Mouse (Mus musculus) cerebellum, adult 2 months (tissue): ENCODE results near the gene Rasa3. TPM values are rescaled to one million over a fixed set of nuclear protein-coding genes. Genes with fewer than 3 reads are reported as not detected.
A peak's percentile ranks its signal among the peaks of the same experiment; 100 is the strongest.

ENCODE experiments used
- DNase-seq, 2 experiments: peaks; one replicate each; pipeline ENCODE4 v3.0.0; 2021
- H3K27ac ChIP-seq: fragments of 200-500 bp; 2 replicates; pipeline ENCODE4 v1.5.1; 2012; ENCODE audit warnings: low read length, control low read depth, inconsistent platforms; ENCODE audit not compliant: insufficient read depth
- H3K27me3 ChIP-seq: fragments of 200-500 bp; 2 replicates; pipeline ENCODE4 v1.6.1; 2012; ENCODE audit warnings: inconsistent platforms, mild to moderate bottlenecking, low read length, moderate library complexity; ENCODE audit not compliant: control insufficient read depth, insufficient read depth
- H3K4me1 ChIP-seq: fragments of 200-500 bp; 2 replicates; pipeline ENCODE4 v1.6.1; 2011; ENCODE audit warnings: low read length; ENCODE audit not compliant: control insufficient read depth, insufficient read depth
- H3K4me3 ChIP-seq: fragments of 200-500 bp; replicated peaks from 2 replicates; pipeline ENCODE3; 2011; ENCODE audit warnings: mild to moderate bottlenecking, low read depth, low read length, control low read depth; ENCODE audit not compliant: insufficient read depth
- CTCF ChIP-seq: fragments of 200-500 bp; IDR thresholded peaks from 2 replicates; pipeline ENCODE4 v1.5.1; 2011; ENCODE audit warnings: low read depth, mild to moderate bottlenecking, control low read depth, low read length, moderate library complexity, borderline replicate concordance; ENCODE audit not compliant: insufficient read depth
- POLR2A ChIP-seq: fragments of 200-500 bp; IDR thresholded peaks from 2 replicates; pipeline ENCODE4 v1.6.1; 2011; ENCODE audit warnings: low read length, control low read depth, borderline replicate concordance; ENCODE audit not compliant: insufficient read depth
- WGBS: fragments of 180-500 bp; shearing (Covaris S2); methylation state at CpG from one replicate; pipeline ENCODE4 v1.1.7; 2018; 5-methylcytosine and 5-hydroxymethylcytosine counted together
- polyA plus RNA-seq: library from polyadenylated mRNA; depleted of rRNA; stranded (reverse); fragments of >200 nt; gene quantifications from 2 replicates; pipeline ENCODE4 v1.2.3, GENCODE M21; 2012; rRNA removed

Gene Rasa3
- polyA plus RNA-seq = 94.9 and 107 TPM in 2 replicates

GRCm38 (mm10) chr8:13677413-13677883, at the start of gene Rasa3:
Gene Rasa3, minus strand, starts transcription at chr8:13677603.
- TF ChIP-seq CTCF (no peak), POLR2A (peak; percentile 82)
- DNase-seq = peak; percentile 94 to 98
- peaks cover 15% of the 10 kb centered on the region for H3K4me1 ChIP-seq
- under 1% methylated on average over 42 of the region's 42 CpGs for WGBS
- peak within 1 kb of the TSS; percentile 88 for H3K4me3 ChIP-seq
- peak within 1 kb of the TSS; percentile 91 for H3K27ac ChIP-seq
- no peaks in the 10 kb centered on the region for H3K27me3 ChIP-seq

GRCm38 (mm10) chr8:13725722-13726121, 48.3 kb upstream of the Rasa3 start:
- Histone ChIP-seq H3K27ac (no peak overlapping the region), H3K27me3 (no peaks in the 10 kb centered on the region), H3K4me1 (no peaks in the 10 kb centered on the region), H3K4me3 (no peak overlapping the region)
- DNase-seq = peak; percentile 43 to 47
- TF ChIP-seq CTCF (peak; percentile 51), POLR2A (no peak)

GRCm38 (mm10) chr8:13718980-13719379, 41.6 kb upstream of the Rasa3 start:
- Histone ChIP-seq H3K27me3 (no peaks in the 10 kb centered on the region), H3K27ac (no peak overlapping the region), H3K4me1 (no peaks in the 10 kb centered on the region), H3K4me3 (no peak overlapping the region)
- no peak for DNase-seq
- WGBS = 95% methylated on average over 8 of the region's 8 CpGs
- TF ChIP-seq POLR2A (no peak), CTCF (no peak)

- H3K27me3 ChIP-seq = no peaks in the 10 kb centered on the region
- H3K4me1 ChIP-seq = no peaks in the 10 kb centered on the region
- H3K27ac ChIP-seq = no peak overlapping the region
- DNase-seq = no peak
- H3K4me3 ChIP-seq = no peak overlapping the region
- no peak for TF ChIP-seq POLR2A
- TF ChIP-seq CTCF = no peak
- 97% methylated on average over 5 of the region's 5 CpGs for WGBS
Observed at GRCm38 (mm10) chr8:13708514-13708913, 31.1 kb upstream of the Rasa3 start.

GRCm38 (mm10) chr8:13706918-13707317, 29.5 kb upstream of the Rasa3 start:
- no peak for TF ChIP-seq CTCF
- TF ChIP-seq POLR2A = no peak
- H3K27ac ChIP-seq = no peak overlapping the region
- H3K4me3 ChIP-seq = no peak overlapping the region
- no peaks in the 10 kb centered on the region for H3K4me1 ChIP-seq
- DNase-seq = no peak
- H3K27me3 ChIP-seq = no peaks in the 10 kb centered on the region
- WGBS = 89% methylated on average over 5 of the region's 5 CpGs

- 21% methylated on average over 5 of the region's 5 CpGs for WGBS
- no peak within 1 kb of the TSS for H3K4me3 ChIP-seq
- DNase-seq = peak in 1 of 2 experiments; percentile 52
- TF ChIP-seq POLR2A (no peak), CTCF (no peak)
- no peaks in the 10 kb centered on the region for H3K27me3 ChIP-seq
- H3K27ac ChIP-seq = no peak within 1 kb of the TSS
- H3K4me1 ChIP-seq = no peaks in the 10 kb centered on the region
Observed at GRCm38 (mm10) chr8:13705668-13706067, 28.3 kb upstream of the Rasa3 start, which contains the start of gene Cfap97d2. Gene Cfap97d2, plus strand, starts transcription at chr8:13705889.

GRCm38 (mm10) chr8:13704301-13704700, 26.9 kb upstream of the Rasa3 start:
- Histone ChIP-seq H3K27ac (no peak overlapping the region), H3K4me1 (no peaks in the 10 kb centered on the region), H3K27me3 (no peaks in the 10 kb centered on the region), H3K4me3 (no peak overlapping the region)
- DNase-seq = no peak
- 92% methylated on average over 4 of the region's 4 CpGs for WGBS
- TF ChIP-seq CTCF = no peak
- TF ChIP-seq POLR2A = no peak

GRCm38 (mm10) chr8:13703756-13704155, 26.4 kb upstream of the Rasa3 start:
- Histone ChIP-seq H3K27me3 (no peaks in the 10 kb centered on the region), H3K27ac (no peak overlapping the region), H3K4me1 (peaks cover under 1% of the 10 kb centered on the region), H3K4me3 (no peak overlapping the region)
- TF ChIP-seq POLR2A (no peak), CTCF (no peak)
- DNase-seq = no peak
- WGBS = 77% methylated on average over 6 of the region's 6 CpGs
